Mouse (Mus musculus): ENCODE measurements at regions not wholly inside any gene's neighbourhood (a gene's known extent, or its start where the extent isn't known, plus 50 kb on each side); places are given as distances from the start of the nearest gene placed in this dataset.

GRCm38 (mm10) chr3:53729810-53730209, 72.7 kb upstream of the Frem2 start:
- TF ChIP-seq POLR2A (IDR thresholded peaks at IDR 0.05; ENCODE audit: insufficient read depth, low read depth, low read length), result no peak
- no peak for TF ChIP-seq EP300 (IDR thresholded peaks at IDR 0.05; ENCODE audit: insufficient read depth, low read depth, low read length)
